Mouse (Mus musculus): ENCODE data around the gene Camsap3. TPM values are rescaled to one million over a fixed set of nuclear protein-coding genes. Genes with fewer than 3 reads are reported as not detected.

Gene Camsap3
- polyA plus RNA-seq, 1 experiment from 2014 or later: 49.7 TPM

DNA sequence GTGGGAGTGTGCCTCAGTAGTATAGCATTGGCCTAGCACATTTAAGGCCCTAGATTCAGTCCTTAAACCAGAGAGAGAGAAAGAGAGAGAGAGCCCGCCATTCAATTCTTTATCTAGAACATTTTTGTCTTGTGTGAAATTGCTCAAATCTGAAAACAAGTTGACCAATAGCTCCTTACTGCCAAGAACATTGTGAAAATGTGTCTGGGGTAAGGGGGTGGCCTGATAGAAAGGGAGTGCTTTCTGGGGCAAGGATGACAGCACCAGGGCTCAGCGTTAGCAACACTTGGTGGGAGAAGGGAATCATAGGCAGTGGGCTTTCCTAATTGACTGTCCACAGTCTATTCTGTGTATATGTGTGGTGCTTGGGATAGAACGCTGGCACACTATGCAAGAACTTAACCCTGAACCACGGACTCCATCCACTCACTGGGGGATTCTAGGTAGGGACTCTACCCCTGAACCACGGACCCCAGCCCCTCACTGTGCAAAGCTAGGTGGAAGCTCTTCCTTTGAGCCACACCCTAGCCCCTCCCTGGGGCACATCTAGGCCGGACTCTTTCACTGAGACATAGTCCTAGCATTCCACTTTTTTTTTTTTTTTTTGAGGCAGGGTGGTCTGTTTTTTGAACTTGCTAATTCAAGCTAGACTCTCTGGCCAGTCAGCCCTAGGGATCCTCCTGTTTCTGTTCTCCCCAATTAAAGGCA, 59.9 kb downstream of the Camsap3 start:
- ATAC-seq (ENCODE audit: low FRiP score) (no peak), DNase-seq (ENCODE audit: low spot score) (no peak)
- no peak overlapping the region for H3K4me3 ChIP-seq (replicated peaks; ENCODE audit: low read length)
- H3K27me3 ChIP-seq (ENCODE audit: control insufficient read depth, insufficient read depth, low read length): no peaks in the 10 kb centered on the region
- 92% methylated on average over 6 of the region's 6 CpGs for WGBS
- no peaks in the 10 kb centered on the region for H3K4me1 ChIP-seq (replicated peaks; ENCODE audit: control insufficient read depth, insufficient read depth, low read length)
- no peak overlapping the region for H3K9ac ChIP-seq
- H3K27ac ChIP-seq: no peak overlapping the region
- no peaks in the 10 kb centered on the region for H3K9me3 ChIP-seq (ENCODE audit: control insufficient read depth, low read length)
- no peak overlapping the region for H3K4me2 ChIP-seq (replicated peaks)
- no peaks in the 10 kb centered on the region for H3K36me3 ChIP-seq (replicated peaks; ENCODE audit: control insufficient read depth, insufficient read depth)

GRCm38 (mm10) chr8:3647561-3647960, 60.5 kb downstream of the Camsap3 start:
- no peak overlapping the region for H3K27ac ChIP-seq
- WGBS: 85% methylated on average over 4 of the region's 4 CpGs
- H3K4me2 ChIP-seq (replicated peaks): no peak overlapping the region
- no peak overlapping the region for H3K9ac ChIP-seq
- ATAC-seq (ENCODE audit: low FRiP score) (no peak), DNase-seq (ENCODE audit: low spot score) (no peak)
- H3K4me1 ChIP-seq (replicated peaks; ENCODE audit: control insufficient read depth, insufficient read depth, low read length): no peaks in the 10 kb centered on the region
- H3K27me3 ChIP-seq (ENCODE audit: control insufficient read depth, insufficient read depth, low read length): no peaks in the 10 kb centered on the region
- H3K9me3 ChIP-seq (ENCODE audit: control insufficient read depth, low read length): no peaks in the 10 kb centered on the region
- H3K4me3 ChIP-seq (replicated peaks; ENCODE audit: low read length): no peak overlapping the region
- no peaks in the 10 kb centered on the region for H3K36me3 ChIP-seq (replicated peaks; ENCODE audit: control insufficient read depth, insufficient read depth)

GRCm38 (mm10) chr8:3648268-3648667, 61.2 kb downstream of the Camsap3 start:
- no peaks in the 10 kb centered on the region for H3K9me3 ChIP-seq (ENCODE audit: control insufficient read depth, low read length)
- H3K4me1 ChIP-seq (replicated peaks; ENCODE audit: control insufficient read depth, insufficient read depth, low read length): no peaks in the 10 kb centered on the region
- ATAC-seq (ENCODE audit: low FRiP score) (no peak), DNase-seq (ENCODE audit: low spot score) (no peak)
- no peaks in the 10 kb centered on the region for H3K36me3 ChIP-seq (replicated peaks; ENCODE audit: control insufficient read depth, insufficient read depth)
- H3K9ac ChIP-seq: no peak overlapping the region
- no peaks in the 10 kb centered on the region for H3K27me3 ChIP-seq (ENCODE audit: control insufficient read depth, insufficient read depth, low read length)
- WGBS: 62% methylated on average over 2 of the region's 2 CpGs
- H3K4me3 ChIP-seq (replicated peaks; ENCODE audit: low read length): no peak overlapping the region
- no peak overlapping the region for H3K27ac ChIP-seq
- H3K4me2 ChIP-seq (replicated peaks): no peak overlapping the region

- H3K27ac ChIP-seq: no peak overlapping the region
- DNase-seq (ENCODE audit: low spot score) (no peak), ATAC-seq (ENCODE audit: low FRiP score) (no peak)
- H3K4me3 ChIP-seq (replicated peaks; ENCODE audit: low read length): no peak overlapping the region
- H3K9me3 ChIP-seq (ENCODE audit: control insufficient read depth, low read length): no peaks in the 10 kb centered on the region
- no peak overlapping the region for H3K4me2 ChIP-seq (replicated peaks)
- no peaks in the 10 kb centered on the region for H3K27me3 ChIP-seq (ENCODE audit: control insufficient read depth, insufficient read depth, low read length)
- H3K9ac ChIP-seq: no peak overlapping the region
- H3K36me3 ChIP-seq (replicated peaks; ENCODE audit: control insufficient read depth, insufficient read depth): no peaks in the 10 kb centered on the region
- 45% methylated on average over 1 of the region's 1 CpGs for WGBS
- H3K4me1 ChIP-seq (replicated peaks; ENCODE audit: control insufficient read depth, insufficient read depth, low read length): no peaks in the 10 kb centered on the region
Observed at GRCm38 (mm10) chr8:3648990-3649389, 61.9 kb downstream of the Camsap3 start.

DNA sequence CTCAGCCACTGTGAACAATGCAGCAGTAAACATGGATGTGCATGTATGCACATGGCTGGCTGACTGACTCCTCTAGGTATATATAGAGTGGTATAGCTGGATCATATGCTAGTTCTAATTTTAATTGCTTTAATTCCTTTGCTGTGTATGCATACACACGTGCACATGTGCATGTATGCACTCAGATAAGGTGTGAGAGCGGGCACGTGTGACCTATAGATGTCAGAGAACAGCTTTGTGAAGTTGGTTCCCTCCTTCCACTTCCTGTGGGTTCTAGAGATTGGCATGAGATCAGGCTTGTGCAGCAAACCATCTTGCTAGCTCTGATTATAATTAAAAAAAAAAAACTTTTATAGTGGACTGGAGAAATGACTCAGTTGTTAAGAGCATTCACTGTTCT, 65.8 kb downstream of the Camsap3 start:
- H3K36me3 ChIP-seq (replicated peaks; ENCODE audit: control insufficient read depth, insufficient read depth): no peaks in the 10 kb centered on the region
- no peaks in the 10 kb centered on the region for H3K9me3 ChIP-seq (ENCODE audit: control insufficient read depth, low read length)
- no peak overlapping the region for H3K27ac ChIP-seq
- H3K4me3 ChIP-seq (replicated peaks; ENCODE audit: low read length): no peak overlapping the region
- H3K27me3 ChIP-seq (ENCODE audit: control insufficient read depth, insufficient read depth, low read length): no peaks in the 10 kb centered on the region
- no peak overlapping the region for H3K9ac ChIP-seq
- ATAC-seq (ENCODE audit: low FRiP score) (no peak), DNase-seq (ENCODE audit: low spot score) (no peak)
- peaks cover 3% of the 10 kb centered on the region; the same call in 1 of the 2 replicates for H3K4me1 ChIP-seq (replicated peaks; ENCODE audit: control insufficient read depth, insufficient read depth, low read length)
- no peak overlapping the region for H3K4me2 ChIP-seq (replicated peaks)
- WGBS: 71% methylated on average over 3 of the region's 3 CpGs

- Histone ChIP-seq H3K9ac (no peak overlapping the region), H3K4me3 (replicated peaks; ENCODE audit: low read length) (no peak overlapping the region), H3K27me3 (ENCODE audit: control insufficient read depth, insufficient read depth, low read length) (no peaks in the 10 kb centered on the region), H3K36me3 (replicated peaks; ENCODE audit: control insufficient read depth, insufficient read depth) (no peaks in the 10 kb centered on the region), H3K27ac (no peak overlapping the region), H3K4me2 (replicated peaks) (no peak overlapping the region), H3K4me1 (replicated peaks; ENCODE audit: control insufficient read depth, insufficient read depth, low read length) (peaks cover 3% of the 10 kb centered on the region; the same call in 1 of the 2 replicates), H3K9me3 (ENCODE audit: control insufficient read depth, low read length) (no peaks in the 10 kb centered on the region)
- 73% methylated on average over 11 of the region's 11 CpGs for WGBS
- ATAC-seq (ENCODE audit: low FRiP score) (no peak), DNase-seq (ENCODE audit: low spot score) (no peak)
Observed at GRCm38 (mm10) chr8:3654726-3655508, 67.8 kb downstream of the Camsap3 start.

- H3K36me3 ChIP-seq (replicated peaks; ENCODE audit: control insufficient read depth, insufficient read depth): no peaks in the 10 kb centered on the region
- 82% methylated on average over 3 of the region's 3 CpGs for WGBS
- H3K4me3 ChIP-seq (replicated peaks; ENCODE audit: low read length): no peak within 1 kb of the TSS
Observed at GRCm38 (mm10) chr8:3655526-3655925, 68.4 kb downstream of the Camsap3 start, which contains the start of gene Retn. Gene Retn, plus strand, starts transcription at chr8:3655770.

GRCm38 (mm10) chr8:3656725-3657381, 69.8 kb downstream of the Camsap3 start:
- 33% methylated on average over 7 of the region's 7 CpGs for WGBS
- H3K9ac ChIP-seq: peak overlapping the region; percentile 11; the same call in 1 of the 2 replicates
- H3K9me3 ChIP-seq (ENCODE audit: control insufficient read depth, low read length): no peaks in the 10 kb centered on the region
- DNase-seq (ENCODE audit: low spot score) (no peak), ATAC-seq (ENCODE audit: low FRiP score) (peak; percentile 27; the same call in 1 of the 2 replicates)
- H3K27ac ChIP-seq: no peak overlapping the region
- H3K36me3 ChIP-seq (replicated peaks; ENCODE audit: control insufficient read depth, insufficient read depth): no peaks in the 10 kb centered on the region
- peak overlapping the region; percentile 30 for H3K4me2 ChIP-seq (replicated peaks)
- H3K27me3 ChIP-seq (ENCODE audit: control insufficient read depth, insufficient read depth, low read length): no peaks in the 10 kb centered on the region
- peaks cover 3% of the 10 kb centered on the region; the same call in 1 of the 2 replicates for H3K4me1 ChIP-seq (replicated peaks; ENCODE audit: control insufficient read depth, insufficient read depth, low read length)
- H3K4me3 ChIP-seq (replicated peaks; ENCODE audit: low read length): no peak overlapping the region

More at GRCm38 (mm10) chr8:3655526-3655925, 68.4 kb downstream of the Camsap3 start, which contains the start of gene Retn:
- ATAC-seq (ENCODE audit: low FRiP score) (no peak), DNase-seq (ENCODE audit: low spot score) (no peak)
- Histone ChIP-seq H3K27me3 (ENCODE audit: control insufficient read depth, insufficient read depth, low read length) (no peaks in the 10 kb centered on the region), H3K9ac (no peak within 1 kb of the TSS), H3K27ac (no peak within 1 kb of the TSS), H3K4me2 (replicated peaks) (no peak within 1 kb of the TSS), H3K9me3 (ENCODE audit: control insufficient read depth, low read length) (no peaks in the 10 kb centered on the region), H3K4me1 (replicated peaks; ENCODE audit: control insufficient read depth, insufficient read depth, low read length) (peaks cover 3% of the 10 kb centered on the region; the same call in 1 of the 2 replicates)
